9 mouse cellular contexts compared by ENCODE assay signal in genomic region chr11:60233235-60233634, GRCm38 (mm10). TPM values are rescaled to one million over a fixed set of nuclear protein-coding genes. Genes with fewer than 3 reads are reported as not detected.
A peak's percentile ranks its signal among the peaks of the same experiment; 100 is the strongest.
DNase-seq lines count a peak whose midpoint lies in the region; ATAC-seq and TF ChIP-seq lines count a peak whose summit lies in the region.
"Had no signal": no experiment of that assay in that cellular context is flagged by ENCODE, and none has a peak within 500 bp of the region (broad histone marks: within the 10 kb centered on the region; RNA-seq: fewer than 3 reads in every experiment).

No protein-coding gene starts in this region.

- WGBS in spleen, adult 2 months, result 69% methylated on average over 8 of the region's 8 CpGs
- WGBS in heart, embryonic 14.5 days, result 67% methylated on average over 8 of the region's 8 CpGs
- 45% methylated on average over 8 of the region's 8 CpGs for whole genome bisulfite sequencing in small intestine, adult 2 months

- no peak overlapping the region for H3K4me2 ChIP-seq in heart, embryonic 14.5 days (ENCODE audit: low read length)

- ATAC-seq in heart, embryonic 14.5 days (ENCODE audit: insufficient number of reproducible peaks, insufficient read depth, low FRiP score, low read depth), result peak; percentile 15; the same call in 1 of the 2 replicates
- no peak for ATAC-seq in granulocyte monocyte progenitor cell, adult 5-6 weeks (replicated peaks; ENCODE audit: poor library complexity, severe bottlenecking)

- DNase-seq in gastrocnemius, postnatal 14 days, result peak; percentile 46
- no peak for DNase-seq in gastrocnemius, postnatal 36 days
- no peak for DNase-seq in spleen, adult 2 months (ENCODE audit: low read depth in 1 of 2, low spot score in 2 of 2)
- no peak for DNase-seq in spleen, postnatal 14 days (ENCODE audit: low spot score in 2 of 2)
- DNase-seq in kidney, postnatal 10 days, result no peak
- DNase-seq: adrenal gland, adult 8-10 months had no signal

- no peak overlapping the region for H3K4me3 ChIP-seq in spleen, adult 2 months (ENCODE audit: extremely low read depth, insufficient read depth, insufficient read length)
- no peak overlapping the region for H3K4me3 ChIP-seq in heart, embryonic 14.5 days (ENCODE audit: control insufficient read depth in 1 of 2, insufficient read depth in 1 of 2, low read depth in 1 of 2, low read length in 2 of 2)
- no peak overlapping the region for H3K4me3 ChIP-seq in small intestine, adult 2 months (ENCODE audit: low read depth, low read length)

- intact Hi-C loops in gastrocnemius, postnatal 14 days (cut with DNase I; ENCODE audit: low total_unique reads), result no loop called here
- intact Hi-C loops in gastrocnemius, postnatal 36 days (cut with DNase I), result no loop called here

- TF ChIP-seq POLR2A in spleen, adult 2 months (IDR thresholded peaks at IDR 0.05; ENCODE audit: low read depth, low read length), result no peak
- TF ChIP-seq POLR2A in small intestine, adult 2 months (IDR thresholded peaks at IDR 0.05; ENCODE audit: low read depth, low read length), result no peak

- H3K27ac ChIP-seq in spleen, adult 2 months (ENCODE audit: insufficient read depth, low read length), result 0 out of 2 replicates have a peak overlapping the region, but pooled peaks have one; percentile 25
- H3K27ac ChIP-seq in heart, embryonic 14.5 days (replicated peaks in 1 of 2; ENCODE audit: control insufficient read depth in 1 of 2, insufficient read depth in 1 of 2, low read depth in 2 of 2, low read length in 2 of 2), result peak overlapping the region; percentile 80 to 83
- peak overlapping the region; percentile 49 for H3K27ac ChIP-seq in small intestine, adult 2 months (ENCODE audit: insufficient read depth, low read depth, low read length)

- TF ChIP-seq CTCF in spleen, adult 2 months (IDR thresholded peaks at IDR 0.05; ENCODE audit: extremely low read depth, insufficient read depth, insufficient read length, insufficient replicate concordance), result no peak
- TF ChIP-seq CTCF in small intestine, adult 2 months (IDR thresholded peaks at IDR 0.05; ENCODE audit: extremely low read depth, insufficient read length, insufficient replicate concordance, low read depth, low read length), result no peak

- peak overlapping the region; percentile 46; the same call in 1 of the 2 replicates for H3K9ac ChIP-seq in heart, embryonic 14.5 days (ENCODE audit: low read length)

- H3K9me3 ChIP-seq in heart, embryonic 14.5 days (ENCODE audit: control insufficient read depth, low read length), result no peaks in the 10 kb centered on the region

- peaks cover 4% of the 10 kb centered on the region; the same call in 1 of the 2 replicates for H3K4me1 ChIP-seq in spleen, adult 2 months (ENCODE audit: control insufficient read depth, insufficient read depth, insufficient read length)
- peaks cover 29 to 37% of the 10 kb centered on the region in 2 experiments for H3K4me1 ChIP-seq in heart, embryonic 14.5 days (ENCODE audit: control insufficient read depth in 2 of 2, insufficient read depth in 2 of 2, low read length in 2 of 2)
- peaks cover 25% of the 10 kb centered on the region for H3K4me1 ChIP-seq in small intestine, adult 2 months (ENCODE audit: control insufficient read depth, insufficient read depth, insufficient read length, low read length)

- H3K36me3 ChIP-seq in spleen, adult 2 months (ENCODE audit: control insufficient read depth, insufficient read depth, low read length), result no peaks in the 10 kb centered on the region
- peaks cover 34% of the 10 kb centered on the region for H3K36me3 ChIP-seq in heart, embryonic 14.5 days (ENCODE audit: control insufficient read depth, insufficient read depth, low read length)
- H3K36me3 ChIP-seq in small intestine, adult 2 months (ENCODE audit: control insufficient read depth, insufficient read depth, low read length), result peaks cover 4% of the 10 kb centered on the region; the same call in 1 of the 2 replicates

- no peaks in the 10 kb centered on the region for H3K27me3 ChIP-seq in spleen, adult 2 months (ENCODE audit: control insufficient read depth, insufficient read depth, low read length)
- H3K27me3 ChIP-seq in heart, embryonic 14.5 days (ENCODE audit: control insufficient read depth, insufficient read depth, low read length), result no peaks in the 10 kb centered on the region
- H3K27me3 ChIP-seq in small intestine, adult 2 months (ENCODE audit: control insufficient read depth, insufficient read depth, low read length), result no peaks in the 10 kb centered on the region

RNA-seq across cellular contexts. Expression of gene Srebf1, which starts 10.9 kb away (rescaled TPM):
- total RNA-seq in gastrocnemius, postnatal 14 days (2021), result 10 to 100 TPM; 20.9 to 24.5 TPM
- 10 to 100 TPM; 18.4 to 21.0 TPM for total RNA-seq in gastrocnemius, postnatal 36 days (2021)
- polyA plus RNA-seq in spleen, adult 2 months (2012; rRNA removed), result 106 and 140 TPM in 2 replicates
- 37.9 and 45.3 TPM in 2 replicates for polyA plus RNA-seq in heart, embryonic 14.5 days (2014; fragmentation: Nextera tagmentation; extraction: Ambion mirVana)
- 92.9 and 154 TPM in 2 replicates for polyA plus RNA-seq in small intestine, adult 2 months (2012; rRNA removed)
- 27.3 and 33.0 TPM in 2 replicates for total RNA-seq in granulocyte monocyte progenitor cell, adult 5-6 weeks (2014; fragmentation: Nextera tagmentation)
- total RNA-seq in granulocyte monocyte progenitor cell, adult 5-6 weeks (2017), result 36.8 and 42.0 TPM in 2 replicates

Comparison
In these comparisons a context has a peak if more than half of its experiments do, and no peak if none do; other contexts are left out.
1. H3K27ac ChIP-seq: peak in every context shown above with its lines; median percentile 82 in heart, embryonic 14.5 days; 49 in small intestine, adult 2 months; 25 in spleen, adult 2 months.